Mouse (Mus musculus): Measurements from ENCODE around the gene Agbl5. TPM values are rescaled to one million over a fixed set of nuclear protein-coding genes. Genes with fewer than 3 reads are reported as not detected.

Gene Agbl5
- polyA plus RNA-seq, 1 experiment from 2014 or later, result 5.5 TPM

DNA sequence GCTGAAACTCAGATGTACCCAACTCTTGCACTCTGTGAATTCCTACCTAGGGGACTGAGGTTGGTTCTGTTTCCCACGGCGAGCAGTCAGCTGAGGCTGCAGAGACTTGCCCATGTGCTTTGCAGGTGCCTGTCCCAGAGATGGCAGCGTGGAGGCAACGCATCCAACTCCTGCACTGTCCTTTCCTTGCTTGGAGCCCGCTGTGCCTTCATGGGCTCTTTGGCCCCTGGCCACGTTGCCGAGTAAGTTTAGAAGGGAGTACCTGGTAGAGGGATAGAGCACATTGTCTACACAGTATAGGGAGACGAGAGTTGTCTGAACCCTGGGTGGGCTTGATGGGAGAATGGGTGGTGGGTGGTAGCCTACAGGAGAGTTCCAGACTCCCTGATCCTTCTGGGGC is 36.1 kb downstream of the Agbl5 start:
- no peak for TF ChIP-seq CTCF (IDR thresholded peaks at IDR 0.05; ENCODE audit: low read depth)
- Histone ChIP-seq H3K27me3 (replicated peaks; ENCODE audit: control insufficient read depth, insufficient read depth, low read length) (no peaks in the 10 kb centered on the region), H3K27ac (ENCODE audit: low read depth, low read length) (no peak overlapping the region), H3K36me3 (ENCODE audit: control insufficient read depth, insufficient read depth) (peaks cover under 1% of the 10 kb centered on the region; the same call in 1 of the 2 replicates), H3K9ac (ENCODE audit: low read depth, low read length) (no peak overlapping the region), H3K9me3 (ENCODE audit: control insufficient read depth) (no peaks in the 10 kb centered on the region), H3K4me1 (replicated peaks; ENCODE audit: control insufficient read depth, insufficient read depth, low read length) (0 out of 2 replicates have a peak, but pooled peaks cover 4% of the 10 kb centered on the region), H3K4me2 (replicated peaks; ENCODE audit: low read depth) (no peak overlapping the region), H3K4me3 (ENCODE audit: low read depth, low read length) (no peak overlapping the region)
- ATAC-seq, result no peak
- WGBS, result 83% methylated on average over 8 of the region's 8 CpGs

DNA sequence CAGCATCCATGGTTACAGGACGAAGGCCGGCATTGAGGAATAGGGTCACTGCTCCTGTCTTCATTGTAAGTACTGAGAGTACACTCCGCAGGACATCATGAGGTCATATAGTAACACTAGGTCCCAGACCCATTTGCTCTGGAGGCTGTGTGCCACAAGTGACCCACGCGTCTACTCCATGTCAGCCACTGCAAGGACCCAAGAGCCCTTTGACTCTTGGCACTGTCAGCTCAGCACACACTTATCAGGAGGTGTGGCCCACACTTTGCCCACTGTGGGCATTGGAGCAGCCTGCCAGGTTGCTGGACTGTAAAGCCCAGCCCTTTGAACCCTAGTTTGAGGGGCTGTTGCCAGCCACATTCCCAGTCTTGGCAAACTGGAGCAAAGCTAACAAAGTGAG is 36.7 kb downstream of the Agbl5 start:
- no peak overlapping the region for H3K4me2 ChIP-seq (replicated peaks; ENCODE audit: low read depth)
- no peaks in the 10 kb centered on the region; the same call in 1 of the 2 replicates for H3K36me3 ChIP-seq (ENCODE audit: control insufficient read depth, insufficient read depth)
- H3K9me3 ChIP-seq (ENCODE audit: control insufficient read depth), result no peaks in the 10 kb centered on the region
- WGBS, result 83% methylated on average over 5 of the region's 5 CpGs
- H3K4me1 ChIP-seq (replicated peaks; ENCODE audit: control insufficient read depth, insufficient read depth, low read length), result 0 out of 2 replicates have a peak, but pooled peaks cover 4% of the 10 kb centered on the region
- no peak overlapping the region for H3K27ac ChIP-seq (ENCODE audit: low read depth, low read length)
- H3K4me3 ChIP-seq (ENCODE audit: low read depth, low read length), result no peak overlapping the region
- H3K27me3 ChIP-seq (replicated peaks; ENCODE audit: control insufficient read depth, insufficient read depth, low read length), result no peaks in the 10 kb centered on the region
- TF ChIP-seq CTCF (IDR thresholded peaks at IDR 0.05; ENCODE audit: low read depth), result no peak
- no peak overlapping the region for H3K9ac ChIP-seq (ENCODE audit: low read depth, low read length)
- ATAC-seq, result peak; percentile 35

DNA sequence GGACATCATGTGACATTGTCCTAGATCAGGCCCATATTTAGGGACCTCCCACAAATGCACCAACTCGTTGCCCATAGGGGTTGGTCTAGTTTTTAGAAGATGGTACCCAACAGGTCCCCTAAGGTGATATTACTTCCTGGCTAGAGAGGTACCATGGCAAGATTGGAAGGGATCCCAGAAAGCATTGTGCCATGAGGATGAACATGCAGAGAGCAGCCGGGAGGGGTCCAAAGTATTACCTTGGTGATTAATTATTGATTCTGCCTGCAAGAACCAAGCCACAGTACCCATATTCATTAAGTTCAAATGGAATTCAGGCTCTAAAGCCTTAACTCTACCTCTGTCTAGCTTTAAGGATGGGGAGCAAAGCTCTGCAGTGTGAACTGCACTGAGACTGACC is 37.6 kb downstream of the Agbl5 start:
- H3K4me2 ChIP-seq (replicated peaks; ENCODE audit: low read depth), result no peak overlapping the region
- no peaks in the 10 kb centered on the region for H3K36me3 ChIP-seq (ENCODE audit: control insufficient read depth, insufficient read depth)
- H3K4me3 ChIP-seq (ENCODE audit: low read depth, low read length), result no peak overlapping the region
- 79% methylated on average over 2 of the region's 2 CpGs for WGBS
- no peak overlapping the region for H3K9ac ChIP-seq (ENCODE audit: low read depth, low read length)
- H3K27ac ChIP-seq (ENCODE audit: low read depth, low read length), result no peak overlapping the region
- H3K27me3 ChIP-seq (replicated peaks; ENCODE audit: control insufficient read depth, insufficient read depth, low read length), result no peaks in the 10 kb centered on the region
- H3K9me3 ChIP-seq (ENCODE audit: control insufficient read depth), result no peaks in the 10 kb centered on the region
- H3K4me1 ChIP-seq (replicated peaks; ENCODE audit: control insufficient read depth, insufficient read depth, low read length), result 0 out of 2 replicates have a peak, but pooled peaks cover 4% of the 10 kb centered on the region
- no peak for ATAC-seq
- no peak for TF ChIP-seq CTCF (IDR thresholded peaks at IDR 0.05; ENCODE audit: low read depth)

- Histone ChIP-seq H3K4me1 (replicated peaks; ENCODE audit: control insufficient read depth, insufficient read depth, low read length) (no peaks in the 10 kb centered on the region), H3K4me3 (ENCODE audit: low read depth, low read length) (no peak overlapping the region), H3K36me3 (ENCODE audit: control insufficient read depth, insufficient read depth) (no peaks in the 10 kb centered on the region; the same call in 1 of the 2 replicates), H3K9ac (ENCODE audit: low read depth, low read length) (no peak overlapping the region), H3K4me2 (replicated peaks; ENCODE audit: low read depth) (peak overlapping the region; percentile 1; the same call in 1 of the 2 replicates), H3K9me3 (ENCODE audit: control insufficient read depth) (no peaks in the 10 kb centered on the region), H3K27me3 (replicated peaks; ENCODE audit: control insufficient read depth, insufficient read depth, low read length) (no peaks in the 10 kb centered on the region), H3K27ac (ENCODE audit: low read depth, low read length) (no peak overlapping the region)
- ATAC-seq, result no peak
- 43% methylated on average over 7 of the region's 7 CpGs for WGBS
- TF ChIP-seq CTCF (IDR thresholded peaks at IDR 0.05; ENCODE audit: low read depth), result no peak
Observed at GRCm38 (mm10) chr5:30927945-30928529, 39.5 kb downstream of the Agbl5 start.

GRCm38 (mm10) chr5:30930121-30930520 is 41.6 kb downstream of the Agbl5 start:
- peak; percentile 86 for TF ChIP-seq CTCF (IDR thresholded peaks at IDR 0.05; ENCODE audit: low read depth)
- Histone ChIP-seq H3K36me3 (ENCODE audit: control insufficient read depth, insufficient read depth) (peaks cover 4% of the 10 kb centered on the region; the same call in 1 of the 2 replicates), H3K4me1 (replicated peaks; ENCODE audit: control insufficient read depth, insufficient read depth, low read length) (no peaks in the 10 kb centered on the region), H3K27me3 (replicated peaks; ENCODE audit: control insufficient read depth, insufficient read depth, low read length) (no peaks in the 10 kb centered on the region), H3K27ac (ENCODE audit: low read depth, low read length) (no peak overlapping the region), H3K4me2 (replicated peaks; ENCODE audit: low read depth) (no peak overlapping the region), H3K9ac (ENCODE audit: low read depth, low read length) (no peak overlapping the region), H3K9me3 (ENCODE audit: control insufficient read depth) (no peaks in the 10 kb centered on the region), H3K4me3 (ENCODE audit: low read depth, low read length) (no peak overlapping the region)
- 43% methylated on average over 4 of the region's 4 CpGs for WGBS
- no peak for ATAC-seq

DNA sequence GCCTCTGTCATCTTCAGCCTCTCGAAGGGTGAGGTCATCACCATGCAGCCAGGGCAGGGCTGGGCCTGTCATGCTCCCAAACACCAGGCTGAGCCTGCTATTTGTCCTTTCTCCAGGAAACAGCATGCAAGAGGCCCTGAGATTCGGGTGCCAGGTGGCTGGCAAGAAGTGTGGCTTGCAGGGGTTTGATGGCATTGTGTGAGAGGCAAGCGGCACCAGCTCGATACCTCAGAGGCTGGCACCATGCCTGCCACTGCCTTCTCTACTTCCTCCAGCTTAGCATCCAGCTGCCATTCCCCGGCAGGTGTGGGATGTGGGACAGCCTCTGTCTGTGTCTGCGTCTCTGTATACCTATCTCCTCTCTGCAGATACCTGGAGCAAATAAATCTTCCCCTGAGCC is 42.4 kb downstream of the Agbl5 start:
- ATAC-seq, result no peak
- Histone ChIP-seq H3K27me3 (replicated peaks; ENCODE audit: control insufficient read depth, insufficient read depth, low read length) (no peaks in the 10 kb centered on the region), H3K4me2 (replicated peaks; ENCODE audit: low read depth) (no peak overlapping the region)

More for the DNA sequence above, 42.4 kb downstream of the Agbl5 start:
- Histone ChIP-seq H3K4me1 (replicated peaks; ENCODE audit: control insufficient read depth, insufficient read depth, low read length) (no peaks in the 10 kb centered on the region), H3K4me3 (ENCODE audit: low read depth, low read length) (no peak overlapping the region), H3K9me3 (ENCODE audit: control insufficient read depth) (no peaks in the 10 kb centered on the region), H3K36me3 (ENCODE audit: control insufficient read depth, insufficient read depth) (peaks cover 4% of the 10 kb centered on the region; the same call in 1 of the 2 replicates), H3K9ac (ENCODE audit: low read depth, low read length) (no peak overlapping the region), H3K27ac (ENCODE audit: low read depth, low read length) (no peak overlapping the region)
- no peak for TF ChIP-seq CTCF (IDR thresholded peaks at IDR 0.05; ENCODE audit: low read depth)
- 83% methylated on average over 6 of the region's 6 CpGs for WGBS
